Mouse (Mus musculus) thymus, adult 2 months (tissue): ENCODE measurements around the gene Klk15. TPM values are rescaled to one million over a fixed set of nuclear protein-coding genes. Genes with fewer than 3 reads are reported as not detected.

Experiments used
- DNase-seq: peaks from one replicate; pipeline ENCODE4 v3.0.0; 2021
- H3K27ac ChIP-seq: fragments of 200-500 bp; 2 replicates; pipeline ENCODE4 v1.5.1; 2012; ENCODE audit warnings: low read length, control low read depth; ENCODE audit not compliant: control insufficient read depth, insufficient read depth
- H3K27me3 ChIP-seq: fragments of 200-500 bp; 2 replicates; pipeline ENCODE4 v1.6.1; 2012; ENCODE audit warnings: mild to moderate bottlenecking, low read length, moderate library complexity, mixed read lengths; ENCODE audit not compliant: control insufficient read depth, insufficient read depth
- H3K36me3 ChIP-seq: fragments of 200-500 bp; 2 replicates; pipeline ENCODE4 v1.6.1; 2012; ENCODE audit warnings: mild to moderate bottlenecking, low read length, moderate library complexity; ENCODE audit not compliant: control insufficient read depth, insufficient read depth
- H3K4me1 ChIP-seq: fragments of 200-500 bp; replicated peaks from 2 replicates; pipeline ENCODE4 v1.6.1; 2012; ENCODE audit warnings: low read length; ENCODE audit not compliant: control insufficient read depth, insufficient read depth
- H3K4me3 ChIP-seq: fragments of 200-500 bp; 2 replicates; pipeline ENCODE4 v1.5.1; 2012; ENCODE audit warnings: mild to moderate bottlenecking, low read length, control low read depth, moderate library complexity; ENCODE audit not compliant: control insufficient read depth, insufficient read depth
- CTCF ChIP-seq: fragments of 200-500 bp; IDR thresholded peaks from 2 replicates; pipeline ENCODE4 v1.5.1; 2012; ENCODE audit warnings: mild to moderate bottlenecking, control low read depth, low read length, moderate library complexity, borderline replicate concordance; ENCODE audit not compliant: control insufficient read depth, poor library complexity, insufficient read depth; ENCODE audit errors: extremely low read depth
- POLR2A ChIP-seq: fragments of 200-500 bp; IDR thresholded peaks from 2 replicates; pipeline ENCODE4 v1.6.1; 2012; ENCODE audit warnings: mild to moderate bottlenecking, low read length, control low read depth, moderate library complexity; ENCODE audit not compliant: control insufficient read depth, poor library complexity, insufficient read depth; ENCODE audit errors: extremely low read depth
- WGBS: fragments of 180-500 bp; shearing (Covaris S2); methylation state at CpG from one replicate; pipeline ENCODE4 v1.1.7; 2018; 5-methylcytosine and 5-hydroxymethylcytosine counted together
- polyA plus RNA-seq: library from polyadenylated mRNA; depleted of rRNA; stranded (reverse); fragments of >200 nt; gene quantifications from 2 replicates; pipeline ENCODE4 v1.2.3, GENCODE M21; 2012

Klk15 gene
- polyA plus RNA-seq, 1 experiment: 0.70 TPM

GRCm38 (mm10) chr7:43919559-43920451 lies 13.7 kb upstream of the Klk15 start:
- H3K4me1 ChIP-seq: no peaks in the 10 kb centered on the region
- peak; percentile 52 for DNase-seq
- no peaks in the 10 kb centered on the region for H3K36me3 ChIP-seq
- 23% methylated on average over 14 of the region's 14 CpGs for WGBS
- TF ChIP-seq POLR2A (no peak), CTCF (peak; percentile 55; the same call in 1 of the 2 replicates)
- H3K27ac ChIP-seq: no peak overlapping the region
- H3K4me3 ChIP-seq: no peak overlapping the region
- no peaks in the 10 kb centered on the region for H3K27me3 ChIP-seq

GRCm38 (mm10) chr7:43920582-43920981 lies 13.0 kb upstream of the Klk15 start:
- Histone ChIP-seq H3K27me3 (no peaks in the 10 kb centered on the region), H3K36me3 (no peaks in the 10 kb centered on the region), H3K4me1 (no peaks in the 10 kb centered on the region), H3K4me3 (no peak overlapping the region), H3K27ac (no peak overlapping the region)
- TF ChIP-seq CTCF: no peak
- no peak for TF ChIP-seq POLR2A
- no peak for DNase-seq
- WGBS: 16% methylated on average over 3 of the region's 3 CpGs

GRCm38 (mm10) chr7:43921087-43921486 lies 12.5 kb upstream of the Klk15 start:
- TF ChIP-seq CTCF (no peak), POLR2A (no peak)
- H3K4me1 ChIP-seq: no peaks in the 10 kb centered on the region

GRCm38 (mm10) chr7:43921941-43922340 lies 11.6 kb upstream of the Klk15 start:
- no peak overlapping the region for H3K4me3 ChIP-seq
- DNase-seq: no peak
- H3K27me3 ChIP-seq: no peaks in the 10 kb centered on the region
- 97% methylated on average over 2 of the region's 2 CpGs for WGBS
- H3K4me1 ChIP-seq: no peaks in the 10 kb centered on the region
- TF ChIP-seq POLR2A (no peak), CTCF (no peak)
- no peak overlapping the region for H3K27ac ChIP-seq
- H3K36me3 ChIP-seq: no peaks in the 10 kb centered on the region

More at GRCm38 (mm10) chr7:43921087-43921486, 12.5 kb upstream of the Klk15 start:
- no peak for DNase-seq
- H3K36me3 ChIP-seq: no peaks in the 10 kb centered on the region
- H3K27ac ChIP-seq: no peak overlapping the region
- 44% methylated on average over 6 of the region's 6 CpGs for WGBS
- H3K4me3 ChIP-seq: no peak overlapping the region
- H3K27me3 ChIP-seq: no peaks in the 10 kb centered on the region

GRCm38 (mm10) chr7:43925985-43926384 lies 7.6 kb upstream of the Klk15 start:
- H3K4me3 ChIP-seq: no peak overlapping the region
- H3K36me3 ChIP-seq: no peaks in the 10 kb centered on the region
- WGBS: 74% methylated on average over 5 of the region's 5 CpGs
- no peak overlapping the region for H3K27ac ChIP-seq
- peak; percentile 11 for DNase-seq
- no peaks in the 10 kb centered on the region for H3K4me1 ChIP-seq
- no peak for TF ChIP-seq POLR2A
- no peak for TF ChIP-seq CTCF
- H3K27me3 ChIP-seq: no peaks in the 10 kb centered on the region

GRCm38 (mm10) chr7:43928521-43928920 lies 5.0 kb upstream of the Klk15 start:
- H3K27ac ChIP-seq: no peak overlapping the region
- no peak for DNase-seq
- no peak overlapping the region for H3K4me3 ChIP-seq
- no peaks in the 10 kb centered on the region for H3K4me1 ChIP-seq
- no peaks in the 10 kb centered on the region for H3K36me3 ChIP-seq
- 44% methylated on average over 4 of the region's 4 CpGs for WGBS
- TF ChIP-seq CTCF: no peak
- no peaks in the 10 kb centered on the region for H3K27me3 ChIP-seq

GRCm38 (mm10) chr7:43932337-43932736 lies 1.2 kb upstream of the Klk15 start:
- WGBS: 78% methylated on average over 4 of the region's 4 CpGs
- Histone ChIP-seq H3K4me3 (no peak overlapping the region), H3K27me3 (no peaks in the 10 kb centered on the region), H3K36me3 (no peaks in the 10 kb centered on the region), H3K27ac (no peak overlapping the region), H3K4me1 (no peaks in the 10 kb centered on the region)
- DNase-seq: no peak
- TF ChIP-seq POLR2A (no peak), CTCF (no peak)
